Mouse (Mus musculus): ENCODE measurements around the gene Itgam.
"Not testable (repeated sequence)": the region's sequence is repeated elsewhere in the genome, so short reads cannot be mapped to it uniquely, and the experiment has no call there.

DNA sequence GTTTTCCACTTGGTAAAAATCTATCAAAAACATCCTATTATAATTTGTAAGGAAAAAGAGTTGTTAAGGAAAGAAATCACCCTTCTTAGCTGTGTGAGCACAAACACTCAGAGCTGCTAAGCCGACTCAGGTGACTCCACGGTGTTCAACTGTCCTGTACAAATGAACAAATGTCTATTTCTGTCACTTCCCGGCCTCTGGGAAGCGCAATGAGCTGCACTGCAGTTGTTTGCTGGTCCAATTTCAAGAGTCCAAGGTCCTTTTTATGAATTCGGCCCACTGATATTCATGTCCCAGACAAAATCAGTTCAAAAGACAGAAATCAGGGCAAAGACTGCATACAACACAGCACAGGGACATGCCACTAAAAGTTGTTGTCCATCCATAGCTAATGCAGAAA is 46.3 kb upstream of the Itgam start:
- TF ChIP-seq POLR2A (IDR thresholded peaks at IDR 0.05; ENCODE audit: borderline replicate concordance, control insufficient read depth, low read depth, low read length); CTCF (IDR thresholded peaks at IDR 0.05; ENCODE audit: control insufficient read depth, insufficient read depth, low read length): not testable (repeated sequence)
